Mouse (Mus musculus) stomach, postnatal 0 days (tissue): ENCODE results near the gene Scrg1. TPM values are rescaled to one million over a fixed set of nuclear protein-coding genes. Genes with fewer than 3 reads are reported as not detected.
"Not testable (repeated sequence)": the region's sequence is repeated elsewhere in the genome, so short reads cannot be mapped to it uniquely, and the experiment has no call there.

Experiments used
- ATAC-seq: fragments of 200-750 bp; cut with Nextera tagmentation; 2 replicates; pipeline ENCODE4 v1.8.0; 2017; ENCODE audit not compliant: low FRiP score, low TSS enrichment
- DNase-seq: peaks from one replicate; pipeline ENCODE4 v3.0.0-alpha.2; 2016; ENCODE audit warnings: low spot score
- H3K27ac ChIP-seq: fragments of 300-500 bp; sonication (generic); replicated peaks from 2 replicates; pipeline ENCODE4 v1.5.1; 2014; ENCODE audit warnings: mild to moderate bottlenecking, control low read depth
- H3K27me3 ChIP-seq: fragments of 300-500 bp; sonication (generic); 2 replicates; pipeline ENCODE4 v1.6.1; 2014; ENCODE audit warnings: low read length; ENCODE audit not compliant: control insufficient read depth, insufficient read depth
- H3K36me3 ChIP-seq: fragments of 300-500 bp; sonication (generic); 2 replicates; pipeline ENCODE4 v1.6.1; 2014; ENCODE audit warnings: low read length, mixed read lengths; ENCODE audit not compliant: control insufficient read depth, insufficient read depth
- H3K4me1 ChIP-seq: fragments of 300-500 bp; sonication (generic); replicated peaks from 2 replicates; pipeline ENCODE4 v1.6.1; 2014; ENCODE audit warnings: antibody characterized with exemption; ENCODE audit not compliant: control insufficient read depth, insufficient read depth
- H3K4me2 ChIP-seq: fragments of 300-500 bp; sonication (generic); replicated peaks from 2 replicates; pipeline ENCODE4 v1.6.1; 2014; ENCODE audit warnings: low read depth, mild to moderate bottlenecking, control low read depth, moderate library complexity
- H3K4me3 ChIP-seq: fragments of 300-500 bp; sonication (generic); 2 replicates; pipeline ENCODE4 v1.5.1; 2014; ENCODE audit warnings: low read depth, low read length, control low read depth
- H3K9ac ChIP-seq: fragments of 300-500 bp; sonication (generic); 2 replicates; pipeline ENCODE4 v1.6.1; 2014; ENCODE audit warnings: mild to moderate bottlenecking, low read length, control low read depth, mixed read lengths
- H3K9me3 ChIP-seq: fragments of 300-500 bp; sonication (generic); 2 replicates; pipeline ENCODE4 v1.6.1; 2016; ENCODE audit warnings: low read length; ENCODE audit not compliant: control insufficient read depth
- CTCF ChIP-seq: IDR thresholded peaks from 2 replicates; pipeline ENCODE4 v1.5.1; 2016; ENCODE audit warnings: antibody characterized with exemption, low read depth, mild to moderate bottlenecking, moderate library complexity
- EP300 ChIP-seq: optimal IDR thresholded peaks from 2 replicates; pipeline ENCODE3; 2016; ENCODE audit warnings: antibody characterized with exemption
- WGBS: fragments of 180-500 bp; shearing (Covaris S2); extraction: QIAGEN DNeasy Blood & Tissue Kit; methylation state at CpG from one replicate; pipeline ENCODE4 v1.1.7; 2014; 5-methylcytosine and 5-hydroxymethylcytosine counted together
- polyA plus RNA-seq: library from polyadenylated mRNA; unstranded; fragments of >200 nt; fragmentation: Nextera tagmentation; extraction: Ambion mirVana; gene quantifications from 2 replicates; pipeline ENCODE4 v1.2.1, GENCODE M21; 2015

The Scrg1 gene
- polyA plus RNA-seq, 1 experiment from 2014 or later, result 0.65 TPM

DNA sequence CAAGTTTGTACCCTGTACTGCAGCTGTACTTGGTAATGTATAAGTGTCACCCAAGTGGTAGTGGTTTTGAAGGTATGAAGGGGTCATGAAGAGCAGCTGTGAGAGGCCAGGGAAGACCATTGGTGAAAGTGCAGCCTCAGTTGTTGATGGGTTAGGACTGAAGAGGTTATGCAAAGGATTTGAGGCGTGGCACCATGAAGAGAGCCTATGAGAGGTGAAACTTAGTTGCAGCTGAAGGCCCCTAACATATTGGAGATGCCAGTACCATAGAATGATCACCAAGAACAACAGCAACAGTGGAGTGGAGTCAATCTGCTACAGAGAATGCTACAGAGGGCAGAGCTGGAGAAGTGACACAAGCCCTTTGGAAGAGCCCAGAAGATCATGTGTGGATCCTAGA is 33.6 kb downstream of the Scrg1 start:
- H3K27ac ChIP-seq, result 0 out of 2 replicates have a peak overlapping the region, but pooled peaks have one; percentile 61

DNA sequence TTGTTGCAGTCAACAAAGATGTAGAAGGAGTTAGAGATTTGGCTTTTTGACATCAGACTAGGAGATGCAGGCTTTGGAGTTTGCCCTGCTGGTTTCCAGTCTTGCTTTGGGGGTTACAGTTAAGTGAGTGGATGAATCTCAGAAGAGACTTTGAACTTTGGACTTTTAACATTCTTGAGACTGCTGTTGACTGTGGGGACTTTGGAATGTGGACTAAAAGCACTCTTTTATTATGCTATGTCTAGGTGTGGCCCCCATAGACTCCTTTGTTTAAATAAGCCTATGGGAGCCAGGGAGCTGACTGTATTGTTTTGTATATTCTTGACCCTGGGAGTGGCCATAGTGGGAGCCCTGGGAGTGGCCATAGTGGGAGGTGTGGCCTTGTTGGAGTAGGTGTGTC is 34.2 kb downstream of the Scrg1 start:
- Histone ChIP-seq H3K4me2 (no peak overlapping the region), H3K27ac (no peak overlapping the region), H3K9me3 (no peaks in the 10 kb centered on the region), H3K36me3 (no peaks in the 10 kb centered on the region), H3K9ac (no peak overlapping the region), H3K27me3 (no peaks in the 10 kb centered on the region), H3K4me3 (no peak overlapping the region), H3K4me1 (no peaks in the 10 kb centered on the region)
- ATAC-seq, result peak; percentile 58; the same call in 1 of the 2 replicates
- TF ChIP-seq EP300 (no peak), CTCF (no peak)
- DNase-seq, result no peak

More for the DNA sequence above, 33.6 kb downstream of the Scrg1 start:
- no peak for DNase-seq
- Histone ChIP-seq H3K36me3 (no peaks in the 10 kb centered on the region), H3K27me3 (no peaks in the 10 kb centered on the region), H3K4me3 (no peak overlapping the region), H3K4me1 (no peaks in the 10 kb centered on the region), H3K9ac (no peak overlapping the region), H3K9me3 (no peaks in the 10 kb centered on the region), H3K4me2 (no peak overlapping the region)
- WGBS, result 100% methylated on average over 1 of the region's 1 CpGs
- TF ChIP-seq CTCF (no peak), EP300 (no peak)
- no peak for ATAC-seq

DNA sequence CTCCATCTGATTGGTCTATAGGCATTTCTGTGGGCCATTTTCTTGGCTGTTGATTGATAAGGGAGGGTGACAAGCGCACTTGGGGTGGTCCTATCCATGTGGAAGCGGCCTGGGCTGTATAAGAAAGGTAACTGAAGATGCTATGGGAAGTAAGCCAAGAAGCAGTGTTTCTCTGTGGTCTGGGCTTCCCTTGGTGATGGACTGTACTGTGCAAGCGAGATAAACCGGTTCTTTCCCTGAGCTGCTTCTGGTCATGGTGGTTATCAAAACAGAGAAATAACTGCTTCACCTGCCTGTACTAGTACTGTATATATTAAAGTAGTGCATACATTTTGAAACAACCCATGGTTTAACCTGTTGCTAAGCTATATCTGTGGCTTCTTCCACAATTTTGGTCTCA is 36.1 kb downstream of the Scrg1 start:
- no peaks in the 10 kb centered on the region for H3K9me3 ChIP-seq
- no peaks in the 10 kb centered on the region for H3K4me1 ChIP-seq
- DNase-seq, result no peak
- no peaks in the 10 kb centered on the region for H3K27me3 ChIP-seq
- no peak for TF ChIP-seq EP300
- no peak for TF ChIP-seq CTCF
- H3K36me3 ChIP-seq, result no peaks in the 10 kb centered on the region
- H3K4me2 ChIP-seq, result no peak overlapping the region
- no peak overlapping the region for H3K27ac ChIP-seq
- H3K4me3 ChIP-seq, result no peak overlapping the region
- WGBS, result 82% methylated on average over 4 of the region's 4 CpGs
- no peak for ATAC-seq
- no peak overlapping the region for H3K9ac ChIP-seq

DNA sequence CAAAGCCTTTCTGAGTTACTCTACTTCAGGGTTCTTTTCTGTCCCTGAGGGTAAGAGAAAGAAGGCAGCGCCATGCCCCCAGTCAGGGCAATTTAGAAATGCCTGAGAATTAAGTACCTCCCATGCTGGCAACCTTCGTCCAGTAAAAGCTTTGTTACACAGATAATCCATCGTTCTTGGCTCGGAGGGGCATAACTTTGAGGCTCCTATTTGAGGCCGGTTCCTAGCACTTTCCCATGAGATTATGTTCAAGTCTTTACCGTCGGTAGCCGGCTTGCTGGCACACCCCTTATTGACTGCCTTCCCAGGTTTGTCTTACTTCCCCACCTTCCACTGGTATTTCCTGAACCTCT is 42.7 kb downstream of the Scrg1 start:
- Histone ChIP-seq H3K4me1 (no peaks in the 10 kb centered on the region), H3K4me2 (peak overlapping the region; percentile 48), H3K36me3 (no peaks in the 10 kb centered on the region), H3K4me3 (peak overlapping the region; percentile 10; the same call in 1 of the 2 replicates), H3K9me3 (no peaks in the 10 kb centered on the region), H3K27ac (peak overlapping the region; percentile 35; the same call in 1 of the 2 replicates), H3K27me3 (no peaks in the 10 kb centered on the region), H3K9ac (no peak overlapping the region)
- DNase-seq (no peak), ATAC-seq (no peak)
- WGBS, result 36% methylated on average over 8 of the region's 8 CpGs
- TF ChIP-seq EP300 (no peak), CTCF (no peak)

DNA sequence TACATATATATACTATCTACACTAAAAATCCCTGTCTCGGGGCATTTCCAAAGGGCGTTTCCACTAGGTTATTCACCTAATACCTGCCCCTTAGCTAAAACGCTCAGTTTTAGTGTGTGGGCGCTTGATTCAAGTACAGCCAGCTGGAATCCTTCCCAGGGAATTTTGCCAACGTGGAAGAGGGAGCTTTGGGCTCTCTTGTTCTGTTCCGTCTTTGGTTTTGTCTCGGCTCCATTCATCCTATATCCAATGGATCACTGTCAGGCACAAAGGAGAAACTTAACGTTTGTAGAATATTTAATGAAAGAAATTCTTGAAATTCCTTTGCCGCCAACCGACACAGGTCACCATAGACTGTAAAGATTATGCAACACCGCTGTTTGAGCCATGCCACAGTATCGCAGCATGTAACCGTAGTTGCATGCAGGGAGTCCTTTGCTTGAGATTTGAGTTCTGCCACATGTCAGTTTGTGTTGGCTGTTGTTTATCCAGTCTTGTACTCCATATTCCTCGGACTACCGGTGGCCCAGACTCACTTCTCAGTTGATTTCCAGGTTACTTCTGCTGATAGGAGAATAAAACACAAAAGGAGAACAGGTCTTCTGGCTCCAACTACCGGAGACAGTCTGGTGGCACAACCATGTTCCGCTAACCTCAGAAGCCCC is 43.3 kb downstream of the Scrg1 start:
- H3K9me3 ChIP-seq, result no peaks in the 10 kb centered on the region
- TF ChIP-seq CTCF (peak; percentile 25), EP300 (no peak)
- H3K27ac ChIP-seq, result no peak overlapping the region
- no peaks in the 10 kb centered on the region for H3K36me3 ChIP-seq
- no peaks in the 10 kb centered on the region for H3K27me3 ChIP-seq
- H3K9ac ChIP-seq, result no peak overlapping the region
- ATAC-seq (peak; percentile 63; the same call in 1 of the 2 replicates), DNase-seq (peak; percentile 55)
- peak overlapping the region; percentile 48 for H3K4me2 ChIP-seq
- no peaks in the 10 kb centered on the region for H3K4me1 ChIP-seq
- 26% methylated on average over 17 of the region's 17 CpGs for WGBS
- peak overlapping the region; percentile 10; the same call in 1 of the 2 replicates for H3K4me3 ChIP-seq

DNA sequence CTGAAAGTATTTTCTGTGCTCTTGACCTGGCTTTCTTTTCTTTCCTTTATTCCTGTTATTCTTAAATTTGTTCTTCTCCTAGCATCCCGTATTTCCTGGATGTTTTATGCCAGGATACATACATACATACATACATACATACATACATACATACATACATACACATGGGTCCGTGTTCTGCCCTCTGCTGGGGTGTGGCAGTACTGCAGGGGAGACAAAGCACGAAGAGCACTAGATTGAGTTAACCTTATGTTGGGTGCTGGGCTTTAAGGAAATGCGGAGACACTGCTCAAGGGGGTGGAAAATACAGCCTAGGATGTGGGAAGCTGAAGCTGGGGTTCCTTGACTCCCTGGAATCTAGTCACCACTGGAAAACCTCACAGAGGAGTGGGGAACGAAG is 47.9 kb downstream of the Scrg1 start:
- no peaks in the 10 kb centered on the region for H3K4me1 ChIP-seq
- H3K9me3 ChIP-seq, result no peaks in the 10 kb centered on the region
- H3K4me3 ChIP-seq, result no peak overlapping the region
- no peak overlapping the region for H3K27ac ChIP-seq
- no peak overlapping the region for H3K9ac ChIP-seq
- ATAC-seq (no peak), DNase-seq (peak; percentile 78)
- H3K4me2 ChIP-seq, result no peak overlapping the region
- TF ChIP-seq CTCF (peak; percentile 93), EP300 (no peak)
- H3K36me3 ChIP-seq, result no peaks in the 10 kb centered on the region
- 55% methylated on average over 5 of the region's 5 CpGs for WGBS
- H3K27me3 ChIP-seq, result no peaks in the 10 kb centered on the region

DNA sequence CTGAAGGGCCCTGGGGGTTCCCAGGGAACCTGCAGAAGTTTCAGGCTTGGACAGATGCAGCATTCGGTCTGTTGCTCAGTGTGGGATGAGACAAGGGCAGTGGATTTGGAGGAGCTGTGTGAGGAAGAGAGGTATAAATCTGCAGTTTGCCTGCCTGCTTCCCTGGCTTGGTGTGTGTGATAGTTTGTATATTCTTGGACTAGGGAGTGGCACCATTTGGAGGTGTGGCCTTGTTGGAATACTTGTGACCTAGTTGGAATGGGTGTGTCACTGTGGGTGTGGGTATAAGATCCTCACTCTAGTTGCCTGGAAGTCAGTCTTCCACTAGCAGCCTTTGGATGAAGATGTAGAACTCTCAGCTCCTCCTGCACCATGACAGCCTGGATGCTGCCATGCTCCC is 49.8 kb downstream of the Scrg1 start:
- H3K4me3 ChIP-seq, H3K9ac ChIP-seq, H3K36me3 ChIP-seq, H3K4me1 ChIP-seq, H3K27me3 ChIP-seq, H3K4me2 ChIP-seq, H3K9me3 ChIP-seq: not testable (repeated sequence)
- peak overlapping the region; percentile 70 for H3K27ac ChIP-seq
- ATAC-seq (peak; percentile 52), DNase-seq (peak; percentile 35)
- WGBS, result 79% methylated on average over 1 of the region's 1 CpGs
